13 mouse cellular contexts compared by ENCODE assay signal in the genomic region with DNA sequence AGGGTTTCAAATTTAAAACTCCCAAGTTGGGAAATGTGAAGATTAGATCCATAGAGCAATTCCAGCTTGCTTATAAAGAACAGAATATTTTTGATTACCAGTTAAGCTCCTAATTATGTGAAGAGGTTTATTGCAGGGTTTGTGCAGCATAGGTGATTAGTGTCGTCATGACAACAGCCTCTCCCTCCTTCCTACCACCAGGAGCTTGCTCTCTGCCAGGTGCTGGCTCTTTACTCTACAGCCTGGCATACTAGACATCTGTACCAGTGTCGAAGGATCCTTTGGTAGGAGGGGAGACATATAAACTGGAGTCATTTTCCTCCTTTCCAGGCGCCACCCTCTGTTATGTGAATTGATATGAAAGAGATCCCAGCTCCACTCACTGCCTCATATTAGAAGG.
A peak's percentile ranks its signal among the peaks of the same experiment; 100 is the strongest.
DNase-seq lines count a peak whose midpoint lies in the region; ATAC-seq and TF ChIP-seq lines count a peak whose summit lies in the region.
"Had no signal": no experiment of that assay in that cellular context is flagged by ENCODE, and none has a peak within 500 bp of the region (broad histone marks: within the 10 kb centered on the region; RNA-seq: fewer than 3 reads in every experiment).

No protein-coding gene starts in this region.

- no peak overlapping the region for H3K4me3 ChIP-seq in midbrain, embryonic 12.5 days
- no peak overlapping the region for H3K4me3 ChIP-seq in midbrain, embryonic 10.5 days
- no peak overlapping the region for H3K4me3 ChIP-seq in forebrain, embryonic 13.5 days
- H3K4me3 ChIP-seq in forebrain, postnatal 0 days (ENCODE audit: low read depth, low read length) = no peak overlapping the region
- H3K4me3 ChIP-seq in neural tube, embryonic 14.5 days (ENCODE audit: low read depth, low read length) = no peak overlapping the region
- H3K4me3 ChIP-seq in gastrocnemius, adult 2 months = no peak overlapping the region
- H3K4me3 ChIP-seq: heart, embryonic 15.5 days; limb, embryonic 10.5 days; liver, embryonic 13.5 days had no signal

- intact Hi-C loops in gastrocnemius, adult 2 months (cut with DNase I) = no loop called here

- no peaks in the 10 kb centered on the region for H3K36me3 ChIP-seq in midbrain, embryonic 12.5 days
- no peaks in the 10 kb centered on the region for H3K36me3 ChIP-seq in midbrain, embryonic 10.5 days
- H3K36me3 ChIP-seq in forebrain, embryonic 13.5 days (ENCODE audit: poor library complexity, severe bottlenecking) = no peaks in the 10 kb centered on the region
- H3K36me3 ChIP-seq in forebrain, postnatal 0 days (ENCODE audit: insufficient read depth) = no peaks in the 10 kb centered on the region
- H3K36me3 ChIP-seq in neural tube, embryonic 14.5 days (ENCODE audit: control insufficient read depth, insufficient read depth, low read length) = no peaks in the 10 kb centered on the region
- H3K36me3 ChIP-seq: heart, embryonic 15.5 days; limb, embryonic 10.5 days; liver, embryonic 13.5 days had no signal

- H3K9ac ChIP-seq in midbrain, embryonic 12.5 days (replicated peaks) = no peak overlapping the region
- H3K9ac ChIP-seq in forebrain, embryonic 13.5 days = no peak overlapping the region
- H3K9ac ChIP-seq in forebrain, postnatal 0 days = no peak overlapping the region
- H3K9ac ChIP-seq in neural tube, embryonic 14.5 days (replicated peaks; ENCODE audit: low read depth, low read length) = no peak overlapping the region
- H3K9ac ChIP-seq: heart, embryonic 15.5 days; liver, embryonic 13.5 days had no signal

- peak; percentile 54; the same call in 1 of the 2 replicates for ATAC-seq in midbrain, embryonic 12.5 days (ENCODE audit: low FRiP score, low read depth)
- ATAC-seq in forebrain, embryonic 13.5 days = peak; percentile 78
- peak; percentile 67 for ATAC-seq in forebrain, postnatal 0 days
- peak; percentile 74 for ATAC-seq in neural tube, embryonic 14.5 days (ENCODE audit: low read depth)

- H3K9me3 ChIP-seq in midbrain, embryonic 12.5 days = no peaks in the 10 kb centered on the region
- H3K9me3 ChIP-seq in midbrain, embryonic 10.5 days (replicated peaks) = no peaks in the 10 kb centered on the region
- no peaks in the 10 kb centered on the region for H3K9me3 ChIP-seq in forebrain, embryonic 13.5 days (replicated peaks)
- H3K9me3 ChIP-seq in forebrain, postnatal 0 days (ENCODE audit: low read length) = no peaks in the 10 kb centered on the region
- H3K9me3 ChIP-seq in neural tube, embryonic 14.5 days (ENCODE audit: control insufficient read depth, low read length) = no peaks in the 10 kb centered on the region
- H3K9me3 ChIP-seq: G1E; heart, embryonic 15.5 days; limb, embryonic 10.5 days; liver, embryonic 13.5 days had no signal

- WGBS in midbrain, embryonic 12.5 days = 71% methylated on average over 3 of the region's 3 CpGs
- WGBS in midbrain, embryonic 10.5 days = 82% methylated on average over 3 of the region's 3 CpGs
- 36% methylated on average over 3 of the region's 3 CpGs for WGBS in forebrain, embryonic 13.5 days
- 32% methylated on average over 3 of the region's 3 CpGs for WGBS in forebrain, postnatal 0 days
- WGBS in neural tube, embryonic 14.5 days = 50% methylated on average over 3 of the region's 3 CpGs

- TF ChIP-seq CTCF in forebrain, postnatal 0 days (IDR thresholded peaks at IDR 0.05; ENCODE audit: low read depth) = no peak
- no peak for TF ChIP-seq CTCF in gastrocnemius, adult 2 months (IDR thresholded peaks at IDR 0.05)

- DNase-seq in midbrain, embryonic 10.5 days (ENCODE audit: low spot score) = no peak
- DNase-seq in forebrain, postnatal 0 days = no peak
- no peak for DNase-seq in gastrocnemius, adult 2 months
- DNase-seq in adrenal gland, adult (ENCODE audit: inconsistent age in 2 of 2, low spot score in 1 of 2) = no peak
- DNase-seq: adrenal gland, postnatal 10 days; heart, adult 11 months; liver, embryonic 13.5 days had no signal

- no peak overlapping the region for H3K27ac ChIP-seq in midbrain, embryonic 12.5 days (replicated peaks)
- H3K27ac ChIP-seq in midbrain, embryonic 10.5 days (replicated peaks) = no peak overlapping the region
- peak overlapping the region; percentile 61; the same call in 1 of the 2 replicates for H3K27ac ChIP-seq in forebrain, embryonic 13.5 days
- no peak overlapping the region for H3K27ac ChIP-seq in forebrain, postnatal 0 days (ENCODE audit: low read depth, low read length)
- H3K27ac ChIP-seq in neural tube, embryonic 14.5 days (ENCODE audit: low read depth, low read length) = peak overlapping the region; percentile 23; the same call in 1 of the 2 replicates
- no peak overlapping the region for H3K27ac ChIP-seq in gastrocnemius, adult 2 months
- H3K27ac ChIP-seq: heart, embryonic 15.5 days; liver, embryonic 13.5 days had no signal

- H3K4me2 ChIP-seq in midbrain, embryonic 12.5 days (replicated peaks) = no peak overlapping the region
- H3K4me2 ChIP-seq in forebrain, embryonic 13.5 days = no peak overlapping the region
- no peak overlapping the region for H3K4me2 ChIP-seq in forebrain, postnatal 0 days (ENCODE audit: low read depth)
- H3K4me2 ChIP-seq in neural tube, embryonic 14.5 days (ENCODE audit: low read depth, low read length) = no peak overlapping the region
- H3K4me2 ChIP-seq: heart, embryonic 15.5 days; liver, embryonic 13.5 days had no signal

- no peaks in the 10 kb centered on the region for H3K27me3 ChIP-seq in midbrain, embryonic 12.5 days
- H3K27me3 ChIP-seq in midbrain, embryonic 10.5 days (ENCODE audit: low read depth, poor library complexity, severe bottlenecking) = no peaks in the 10 kb centered on the region
- H3K27me3 ChIP-seq in forebrain, embryonic 13.5 days = no peaks in the 10 kb centered on the region
- no peaks in the 10 kb centered on the region for H3K27me3 ChIP-seq in forebrain, postnatal 0 days (ENCODE audit: insufficient read depth, low read length)
- H3K27me3 ChIP-seq in neural tube, embryonic 14.5 days (ENCODE audit: control insufficient read depth, insufficient read depth, low read length) = no peaks in the 10 kb centered on the region
- H3K27me3 ChIP-seq: heart, embryonic 15.5 days; liver, embryonic 13.5 days had no signal

- peaks cover 42% of the 10 kb centered on the region for H3K4me1 ChIP-seq in midbrain, embryonic 12.5 days
- H3K4me1 ChIP-seq in midbrain, embryonic 10.5 days = peaks cover 40% of the 10 kb centered on the region
- peaks cover 56% of the 10 kb centered on the region for H3K4me1 ChIP-seq in forebrain, embryonic 13.5 days
- peaks cover 17% of the 10 kb centered on the region; the same call in 1 of the 2 replicates for H3K4me1 ChIP-seq in forebrain, postnatal 0 days (ENCODE audit: insufficient read depth)
- H3K4me1 ChIP-seq in neural tube, embryonic 14.5 days (ENCODE audit: control insufficient read depth, insufficient read depth, low read length) = peaks cover 43% of the 10 kb centered on the region
- H3K4me1 ChIP-seq: heart, embryonic 15.5 days had no signal

Comparison
In these comparisons a context has a peak if more than half of its experiments do, and no peak if none do; other contexts are left out.
1. H3K27ac ChIP-seq: peak in forebrain, embryonic 13.5 days (single experiment) and neural tube, embryonic 14.5 days (single experiment); none in midbrain, embryonic 12.5 days (single experiment), midbrain, embryonic 10.5 days (single experiment), forebrain, postnatal 0 days (single experiment) and gastrocnemius, adult 2 months (single experiment).
2. Peak in every context shown above with its lines, with median percentiles within 50 percentile points of each other: ATAC-seq.